Mouse (Mus musculus) forebrain, embryonic 11.5 days (tissue): ENCODE results near the gene Rfx2. TPM values are rescaled to one million over a fixed set of nuclear protein-coding genes. Genes with fewer than 3 reads are reported as not detected.

Experiments used
- ATAC-seq: fragments of 200-750 bp; cut with Nextera tagmentation; replicated peaks from 2 replicates; pipeline ENCODE4 v1.8.0; 2017; ENCODE audit warnings: moderate TSS enrichment; ENCODE audit not compliant: low FRiP score
- DNase-seq: peaks from one replicate; pipeline ENCODE4 v3.0.0-alpha.2; 2017; ENCODE audit warnings: low spot score
- H3K27ac ChIP-seq: fragments of 300-500 bp; sonication (generic); 2 replicates; pipeline ENCODE4 v1.5.1; 2014; ENCODE audit warnings: low read depth, low read length
- H3K27me3 ChIP-seq: fragments of 300-500 bp; sonication (generic); 2 replicates; pipeline ENCODE4 v1.6.1; 2014; ENCODE audit warnings: mild to moderate bottlenecking, low read length, mixed read lengths; ENCODE audit not compliant: control insufficient read depth, insufficient read depth
- H3K36me3 ChIP-seq: fragments of 300-500 bp; sonication (generic); 2 replicates; pipeline ENCODE4 v1.6.1; 2014; ENCODE audit warnings: mild to moderate bottlenecking, low read length, moderate library complexity, mixed read lengths; ENCODE audit not compliant: control insufficient read depth, insufficient read depth
- H3K4me1 ChIP-seq: fragments of 300-500 bp; sonication (generic); replicated peaks from 2 replicates; pipeline ENCODE4 v1.6.1; 2014; ENCODE audit warnings: low read length, mixed read lengths; ENCODE audit not compliant: control insufficient read depth, insufficient read depth
- H3K4me2 ChIP-seq: fragments of 300-500 bp; sonication (generic); 2 replicates; pipeline ENCODE4 v1.6.1; 2014; ENCODE audit warnings: low read depth, mild to moderate bottlenecking, low read length, moderate library complexity, mixed read lengths; ENCODE audit not compliant: severe bottlenecking
- H3K4me3 ChIP-seq: fragments of 300-500 bp; sonication (generic); 2 replicates; pipeline ENCODE4 v1.5.1; 2014; ENCODE audit warnings: low read depth, low read length
- H3K9ac ChIP-seq: fragments of 300-500 bp; sonication (generic); 2 replicates; pipeline ENCODE4 v1.6.1; 2014; ENCODE audit warnings: low read length
- H3K9me3 ChIP-seq: fragments of 300-500 bp; sonication (generic); 2 replicates; pipeline ENCODE4 v1.6.1; 2016; ENCODE audit warnings: low read length, mixed read lengths; ENCODE audit not compliant: control insufficient read depth
- WGBS: fragments of 180-500 bp; shearing (Covaris S2); extraction: QIAGEN DNeasy Blood & Tissue Kit; methylation state at CpG from one replicate; pipeline ENCODE4 v1.1.7; 2014; 5-methylcytosine and 5-hydroxymethylcytosine counted together
- polyA plus RNA-seq: library from polyadenylated mRNA; unstranded; fragments of >200 nt; fragmentation: Nextera tagmentation; extraction: Ambion mirVana; gene quantifications from 2 replicates; pipeline ENCODE4 v1.2.1, GENCODE M21; 2014

The Rfx2 gene
- polyA plus RNA-seq, 1 experiment from 2014 or later, result 11.1 TPM

GRCm38 (mm10) chr17:56767531-56768135 is 63.2 kb downstream of the Rfx2 start:
- Histone ChIP-seq H3K4me2 (no peak overlapping the region), H3K4me1 (peaks cover 6% of the 10 kb centered on the region), H3K9me3 (no peaks in the 10 kb centered on the region), H3K27me3 (no peaks in the 10 kb centered on the region), H3K4me3 (no peak overlapping the region), H3K36me3 (peaks cover 12% of the 10 kb centered on the region; the same call in 1 of the 2 replicates), H3K9ac (no peak overlapping the region), H3K27ac (no peak overlapping the region)
- 96% methylated on average over 29 of the region's 29 CpGs for WGBS
- ATAC-seq (no peak), DNase-seq (no peak)

- Histone ChIP-seq H3K9ac (no peak overlapping the region), H3K36me3 (peaks cover 12% of the 10 kb centered on the region; the same call in 1 of the 2 replicates), H3K4me1 (peaks cover 12% of the 10 kb centered on the region), H3K9me3 (no peaks in the 10 kb centered on the region), H3K4me2 (no peak overlapping the region), H3K27me3 (no peaks in the 10 kb centered on the region), H3K4me3 (no peak overlapping the region), H3K27ac (no peak overlapping the region)
- 94% methylated on average over 27 of the region's 27 CpGs for WGBS
- ATAC-seq (no peak), DNase-seq (no peak)
These were observed 64.0 kb downstream of the Rfx2 start for GRCm38 (mm10) chr17:56766631-56767405.

GRCm38 (mm10) chr17:56765431-56765830 is 65.4 kb downstream of the Rfx2 start:
- WGBS, result 57% methylated on average over 12 of the region's 12 CpGs
- DNase-seq, result no peak
- Histone ChIP-seq H3K4me1 (peaks cover 15% of the 10 kb centered on the region), H3K36me3 (peaks cover 12% of the 10 kb centered on the region; the same call in 1 of the 2 replicates), H3K4me3 (peak overlapping the region; percentile 82), H3K9ac (peak overlapping the region; percentile 81), H3K27ac (no peak overlapping the region), H3K9me3 (no peaks in the 10 kb centered on the region), H3K27me3 (no peaks in the 10 kb centered on the region; the same call in none of the 2 replicates), H3K4me2 (peak overlapping the region; percentile 64)
- peak; percentile 2; the same call in 1 of the 2 replicates for ATAC-seq

- Histone ChIP-seq H3K4me2 (peak within 1 kb of the TSS; percentile 64), H3K9me3 (no peaks in the 10 kb centered on the region), H3K36me3 (peaks cover 12% of the 10 kb centered on the region; the same call in 1 of the 2 replicates), H3K4me1 (peaks cover 15% of the 10 kb centered on the region), H3K27ac (peak within 1 kb of the TSS; percentile 89), H3K4me3 (peak within 1 kb of the TSS; percentile 82), H3K9ac (peak within 1 kb of the TSS; percentile 81), H3K27me3 (no peaks in the 10 kb centered on the region; the same call in none of the 2 replicates)
- peak; percentile 80 for ATAC-seq
- DNase-seq, result peak; percentile 93
- WGBS, result 2% methylated on average over 55 of the region's 58 CpGs
These were observed 66.1 kb downstream of the Rfx2 start, which contains the start of gene Dus3l for GRCm38 (mm10) chr17:56764474-56765354. Dus3l (plus strand) TSS chr17:56764757.

GRCm38 (mm10) chr17:56763741-56764250 is 67.0 kb downstream of the Rfx2 start:
- peak overlapping the region; percentile 64; the same call in 1 of the 2 replicates for H3K4me2 ChIP-seq
- H3K36me3 ChIP-seq, result peaks cover 6% of the 10 kb centered on the region; the same call in 1 of the 2 replicates
- H3K9me3 ChIP-seq, result no peaks in the 10 kb centered on the region
- H3K4me1 ChIP-seq, result peaks cover 15% of the 10 kb centered on the region
- peak overlapping the region; percentile 81; the same call in 1 of the 2 replicates for H3K9ac ChIP-seq
- no peak for DNase-seq
- WGBS, result 72% methylated on average over 8 of the region's 8 CpGs
- H3K27me3 ChIP-seq, result no peaks in the 10 kb centered on the region; the same call in none of the 2 replicates
- ATAC-seq, result no peak
- peak overlapping the region; percentile 82; the same call in 1 of the 2 replicates for H3K4me3 ChIP-seq
- no peak overlapping the region for H3K27ac ChIP-seq

GRCm38 (mm10) chr17:56762769-56763731 is 67.8 kb downstream of the Rfx2 start:
- no peak overlapping the region for H3K4me3 ChIP-seq

GRCm38 (mm10) chr17:56761991-56762410 is 68.8 kb downstream of the Rfx2 start:
- no peaks in the 10 kb centered on the region for H3K36me3 ChIP-seq

More at GRCm38 (mm10) chr17:56762769-56763731, 67.8 kb downstream of the Rfx2 start:
- Histone ChIP-seq H3K36me3 (peaks cover 5% of the 10 kb centered on the region; the same call in 1 of the 2 replicates), H3K4me1 (peaks cover 15% of the 10 kb centered on the region), H3K27me3 (no peaks in the 10 kb centered on the region; the same call in none of the 2 replicates), H3K9ac (peak overlapping the region; percentile 65; the same call in 1 of the 2 replicates), H3K9me3 (no peaks in the 10 kb centered on the region), H3K4me2 (no peak overlapping the region; the same call in 1 of the 2 replicates), H3K27ac (peak overlapping the region; percentile 93)
- peak; percentile 72 for DNase-seq
- no peak for ATAC-seq
- 48% methylated on average over 27 of the region's 27 CpGs for WGBS

More at GRCm38 (mm10) chr17:56761991-56762410, 68.8 kb downstream of the Rfx2 start:
- H3K27me3 ChIP-seq, result peaks cover 9% of the 10 kb centered on the region
- DNase-seq, result peak; percentile 96
- H3K27ac ChIP-seq, result peak overlapping the region; percentile 93
- peak; percentile 40 for ATAC-seq
- WGBS, result 0% methylated on average over 28 of the region's 28 CpGs
- peak overlapping the region; percentile 65 for H3K9ac ChIP-seq
- H3K4me3 ChIP-seq, result peak overlapping the region; percentile 40
- H3K4me2 ChIP-seq, result peak overlapping the region; percentile 83
- H3K9me3 ChIP-seq, result no peaks in the 10 kb centered on the region
- peaks cover 18% of the 10 kb centered on the region for H3K4me1 ChIP-seq
